Mouse (Mus musculus) CH12.LX (cell line): Measurements from ENCODE around the gene Krt10.

Source experiments
- CTCF ChIP-seq, 2 experiments: IDR thresholded peaks in 1 of 2; conservative IDR thresholded peaks in 1 of 2; 2 replicates each; pipeline ENCODE4 v1.5.1; 2011 to 2012; ENCODE audit warnings: low read depth in 2 of 2, low read length in 2 of 2, improper control_type of control experiment in 1 of 2, inconsistent platforms in 1 of 2, mild to moderate bottlenecking in 1 of 2, moderate library complexity in 1 of 2
- EP300 ChIP-seq: IDR thresholded peaks from 2 replicates; pipeline ENCODE4 v1.6.1; 2011; ENCODE audit warnings: low read length, improper control_type of control experiment
- JUND ChIP-seq: conservative IDR thresholded peaks from 2 replicates; pipeline ENCODE4 v1.6.1; 2011; ENCODE audit warnings: low read depth, low read length, improper control_type of control experiment
- MAX ChIP-seq: IDR thresholded peaks from 2 replicates; pipeline ENCODE4 v1.6.1; 2011; ENCODE audit warnings: low read length, improper control_type of control experiment
- NRF1 ChIP-seq: IDR thresholded peaks from 2 replicates; pipeline ENCODE4 v1.6.1; 2014; ENCODE audit warnings: low read depth, mild to moderate bottlenecking, inconsistent platforms, low read length, improper control_type of control experiment, moderate library complexity
- POLR2A ChIP-seq: IDR thresholded peaks from 2 replicates; pipeline ENCODE4 v1.6.1; 2011; ENCODE audit warnings: low read depth, mild to moderate bottlenecking, improper control_type of control experiment, low read length
- RCOR1 ChIP-seq: conservative IDR thresholded peaks from 2 replicates; pipeline ENCODE4 v1.6.1; 2012; ENCODE audit warnings: low read depth, mild to moderate bottlenecking, inconsistent platforms, low read length, improper control_type of control experiment
- SMC3 ChIP-seq: IDR thresholded peaks from 2 replicates; pipeline ENCODE4 v1.6.1; 2011; ENCODE audit warnings: low read depth, low read length, improper control_type of control experiment
- TCF12 ChIP-seq: IDR thresholded peaks from 2 replicates; pipeline ENCODE4 v1.6.1; 2014; ENCODE audit warnings: low read depth, mild to moderate bottlenecking, inconsistent platforms, low read length, improper control_type of control experiment
- USF2 ChIP-seq: conservative IDR thresholded peaks from 2 replicates; pipeline ENCODE4 v1.6.1; 2011; ENCODE audit warnings: low read depth, low read length, improper control_type of control experiment
- ZKSCAN1 ChIP-seq: IDR thresholded peaks from 2 replicates; pipeline ENCODE4 v1.6.1; 2012; ENCODE audit warnings: low read depth, inconsistent platforms, low read length, improper control_type of control experiment, borderline replicate concordance

DNA sequence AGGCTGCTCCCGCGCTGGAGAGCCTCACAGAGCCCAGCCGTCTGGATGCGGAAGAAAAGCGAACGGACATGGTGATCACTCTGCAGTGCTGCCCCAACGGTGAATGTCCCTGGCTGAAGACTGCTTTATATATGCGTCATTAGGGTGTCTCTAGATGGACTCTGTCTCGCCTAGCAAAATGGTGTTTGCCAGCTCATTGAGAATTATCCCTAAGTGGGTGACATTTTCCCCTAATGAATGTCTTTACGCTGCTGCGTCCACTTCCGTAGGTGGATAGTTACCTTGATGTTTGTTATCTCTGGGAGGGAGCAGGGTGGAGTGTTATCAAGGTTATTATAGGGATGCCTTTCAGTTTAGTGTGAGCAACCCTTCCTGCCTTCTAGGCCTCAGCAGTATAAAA is 38.2 kb downstream of the Krt10 start, which contains the start of gene Krt27:
- no peak for TF ChIP-seq NRF1
- TF ChIP-seq CTCF (conservative IDR thresholded peaks at IDR 0.05 in 1 of 2, IDR thresholded peaks at IDR 0.05 in 1 of 2; ENCODE audit: low read depth in 2 of 2, low read length in 2 of 2): no peak
- TF ChIP-seq ZKSCAN1: no peak
- TF ChIP-seq POLR2A: no peak
- TF ChIP-seq MAX: no peak
- no peak for TF ChIP-seq EP300
- TF ChIP-seq USF2: no peak
- TF ChIP-seq SMC3: no peak
- TF ChIP-seq RCOR1: no peak
- TF ChIP-seq TCF12: no peak
- TF ChIP-seq JUND: no peak
